Mouse (Mus musculus): Measurements from ENCODE around the gene Igdcc3. TPM values are rescaled to one million over a fixed set of nuclear protein-coding genes. Genes with fewer than 3 reads are reported as not detected.

Gene Igdcc3
- total and polyA plus RNA-seq, 3 experiments = 0.21 to 0.26 TPM; not detected in 1

DNA sequence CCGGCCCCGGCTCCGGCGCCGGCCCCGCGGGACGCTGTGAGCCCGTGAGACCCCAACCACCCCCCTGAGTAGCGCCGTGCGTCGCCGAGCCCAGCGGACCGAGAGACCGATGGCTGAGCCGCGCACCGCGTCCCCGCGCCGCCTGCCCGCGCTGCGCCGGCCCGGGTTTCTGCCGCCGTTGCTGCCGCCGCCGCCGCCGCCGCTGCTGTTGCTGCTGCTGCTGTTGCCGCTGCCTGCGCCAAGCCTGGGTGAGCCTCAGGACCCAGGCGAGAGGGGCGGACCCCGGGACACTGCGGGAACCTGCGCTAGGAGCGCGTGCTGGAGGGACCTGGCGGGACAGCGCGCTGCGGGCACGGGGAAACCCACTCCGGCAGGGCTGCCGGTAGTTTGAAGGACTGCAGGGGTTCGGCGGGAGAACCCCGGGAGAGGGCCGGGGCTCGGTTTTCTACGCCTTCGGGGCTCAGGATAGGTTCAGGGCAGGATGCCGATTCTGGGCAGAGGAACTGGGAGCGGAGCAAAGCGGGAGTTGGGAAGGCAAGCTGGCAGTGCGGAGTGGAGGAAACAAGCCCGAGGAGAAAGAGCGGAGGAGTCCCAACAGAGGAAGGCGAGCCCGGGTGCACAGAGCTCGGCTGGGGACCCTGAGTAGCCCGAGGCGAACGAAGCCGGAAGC, 452 bp downstream of the Igdcc3 start:
- peak overlapping the region; percentile 48 for H3K9ac ChIP-seq (ENCODE audit: insufficient read depth, low read depth)
- H3K4me2 ChIP-seq (ENCODE audit: insufficient read depth, low read depth, poor library complexity, severe bottlenecking) = peak overlapping the region; percentile 99
- H3K36me3 ChIP-seq (replicated peaks in 1 of 2; ENCODE audit: control insufficient read depth in 1 of 2, insufficient read depth in 1 of 2, low read length in 1 of 2) = no peaks in the 10 kb centered on the region
- in situ Hi-C loops (cut with MboI; ENCODE audit: low pct_ligation_motif_present, low pct_unique_long_range_greater_than_20kb, low sequenced_read_pairs) = no loop called here
- no peak overlapping the region for H3K27ac ChIP-seq (ENCODE audit: insufficient read depth, low read depth)
- TF ChIP-seq ETS1 (conservative IDR thresholded peaks at IDR 0.05; ENCODE audit: low read depth, low read length) = no peak
- TF ChIP-seq NELFE (IDR thresholded peaks at IDR 0.05; ENCODE audit: low read depth, low read length) = no peak
- no peak for TF ChIP-seq IRF4 (IDR thresholded peaks at IDR 0.05; ENCODE audit: low read depth, low read length)
- TF ChIP-seq POLR2A (IDR thresholded peaks at IDR 0.05; ENCODE audit: low read depth, low read length) = no peak
- TF ChIP-seq EP300 (IDR thresholded peaks at IDR 0.05; ENCODE audit: low read length) = no peak
- no peak for TF ChIP-seq POLR2AphosphoS2 (IDR thresholded peaks at IDR 0.05; ENCODE audit: low read depth, low read length)
- no peak for TF ChIP-seq MXI1 (IDR thresholded peaks at IDR 0.05; ENCODE audit: low read depth, low read length)
- TF ChIP-seq MAZ (IDR thresholded peaks at IDR 0.05; ENCODE audit: low read depth, low read length) = no peak
- TF ChIP-seq JUND (conservative IDR thresholded peaks at IDR 0.05; ENCODE audit: low read depth, low read length) = no peak
- no peak for TF ChIP-seq USF2 (conservative IDR thresholded peaks at IDR 0.05; ENCODE audit: low read depth, low read length)
- TF ChIP-seq SMC3 (IDR thresholded peaks at IDR 0.05; ENCODE audit: low read depth, low read length) = no peak
- no peak for TF ChIP-seq CHD2 (IDR thresholded peaks at IDR 0.05; ENCODE audit: low read length)
- no peak for TF ChIP-seq JUN (IDR thresholded peaks at IDR 0.05; ENCODE audit: insufficient read depth, low read depth, low read length)
- no peak for TF ChIP-seq ZKSCAN1 (IDR thresholded peaks at IDR 0.05; ENCODE audit: borderline replicate concordance, low read depth, low read length)
- no peak for TF ChIP-seq E2F4 (IDR thresholded peaks at IDR 0.05; ENCODE audit: insufficient replicate concordance, low read depth, low read length)
- TF ChIP-seq SIN3A (IDR thresholded peaks at IDR 0.05; ENCODE audit: low read length) = no peak
- DNase-seq (ENCODE audit: extremely low read depth) = no peak
- H3K9me3 ChIP-seq (replicated peaks; ENCODE audit: low read length) = no peaks in the 10 kb centered on the region
- no peaks in the 10 kb centered on the region for H3K79me2 ChIP-seq (replicated peaks; ENCODE audit: control insufficient read depth, extremely low read depth, insufficient read depth, poor library complexity, severe bottlenecking)
- H3K4me3 ChIP-seq (replicated peaks in 1 of 3; ENCODE audit: low read depth in 2 of 3, low read length in 2 of 3, poor library complexity in 1 of 3) = peak overlapping the region in 2 of 3 experiments; percentile 32 to 69
- peaks cover 70% of the 10 kb centered on the region for H3K27me3 ChIP-seq (replicated peaks)
- dilution Hi-C loops (cut with MboI; ENCODE audit: extremely low pct_ligation_motif_present, extremely low pct_unique_long_range_greater_than_20kb, low sequenced_read_pairs) = no loop called here
- H3K4me1 ChIP-seq (ENCODE audit: control insufficient read depth in 1 of 2, insufficient read depth in 2 of 2) = peaks cover 0 to 19% of the 10 kb centered on the region in 2 experiments; a peak in 3 of 4 replicates

DNA sequence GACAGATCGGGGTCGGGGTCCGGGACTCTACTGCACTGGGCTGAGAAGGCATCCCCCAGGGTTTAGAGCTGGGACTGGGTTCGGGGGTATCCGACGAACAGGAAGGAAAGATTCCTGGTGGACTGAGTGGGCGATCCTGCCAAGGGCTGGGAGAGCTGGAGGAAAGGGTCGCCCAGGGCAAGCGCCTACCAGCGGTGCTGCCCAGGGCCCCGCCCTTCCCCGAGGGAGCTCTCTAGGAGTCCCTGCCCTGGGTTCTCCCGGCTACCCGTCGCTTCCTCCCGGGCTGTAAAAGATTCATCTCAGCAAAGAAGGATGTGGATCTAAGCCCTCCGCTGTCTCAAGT, 958 bp downstream of the Igdcc3 start:
- Histone ChIP-seq H3K9me3 (replicated peaks; ENCODE audit: low read length) (no peaks in the 10 kb centered on the region), H3K27ac (ENCODE audit: insufficient read depth, low read depth) (no peak overlapping the region), H3K27me3 (replicated peaks) (peaks cover 72% of the 10 kb centered on the region), H3K4me2 (ENCODE audit: insufficient read depth, low read depth, poor library complexity, severe bottlenecking) (peak overlapping the region; percentile 99; the same call in 1 of the 2 replicates), H3K9ac (ENCODE audit: insufficient read depth, low read depth) (no peak overlapping the region), H3K4me1 (ENCODE audit: control insufficient read depth in 1 of 2, insufficient read depth in 2 of 2) (peaks cover 0 to 15% of the 10 kb centered on the region in 2 experiments; a peak in 2 of 4 replicates), H3K4me3 (replicated peaks in 1 of 3; ENCODE audit: low read depth in 2 of 3, low read length in 2 of 3, poor library complexity in 1 of 3) (no peak overlapping the region), H3K36me3 (replicated peaks in 1 of 2; ENCODE audit: control insufficient read depth in 1 of 2, insufficient read depth in 1 of 2, low read length in 1 of 2) (no peaks in the 10 kb centered on the region), H3K79me2 (replicated peaks; ENCODE audit: control insufficient read depth, extremely low read depth, insufficient read depth, poor library complexity, severe bottlenecking) (no peaks in the 10 kb centered on the region)
- no peak for TF ChIP-seq MAX (IDR thresholded peaks at IDR 0.05; ENCODE audit: low read length)
- TF ChIP-seq UBTF (IDR thresholded peaks at IDR 0.05; ENCODE audit: low read depth, low read length) = no peak
- TF ChIP-seq USF1 (IDR thresholded peaks at IDR 0.05; ENCODE audit: low read depth, low read length) = no peak
- no peak for TF ChIP-seq EP300 (IDR thresholded peaks at IDR 0.05; ENCODE audit: low read length)
- TF ChIP-seq JUND (conservative IDR thresholded peaks at IDR 0.05; ENCODE audit: low read depth, low read length) = no peak
- TF ChIP-seq TCF12 (IDR thresholded peaks at IDR 0.05; ENCODE audit: low read depth, low read length) = no peak
- DNase-seq (ENCODE audit: extremely low read depth) = no peak
- in situ Hi-C loops (cut with MboI; ENCODE audit: low pct_ligation_motif_present, low pct_unique_long_range_greater_than_20kb, low sequenced_read_pairs) = no loop called here
- dilution Hi-C loops (cut with MboI; ENCODE audit: extremely low pct_ligation_motif_present, extremely low pct_unique_long_range_greater_than_20kb, low sequenced_read_pairs) = no loop called here

Measured in CH12.LX (cell line).